Mouse (Mus musculus) thymus, adult 2 months (tissue): ENCODE measurements around the gene Slc4a1.

Experiments
- CTCF ChIP-seq: fragments of 200-500 bp; IDR thresholded peaks from 2 replicates; pipeline ENCODE4 v1.5.1; 2012; ENCODE audit warnings: mild to moderate bottlenecking, control low read depth, low read length, moderate library complexity, borderline replicate concordance; ENCODE audit not compliant: control insufficient read depth, poor library complexity, insufficient read depth; ENCODE audit errors: extremely low read depth
- POLR2A ChIP-seq: fragments of 200-500 bp; IDR thresholded peaks from 2 replicates; pipeline ENCODE4 v1.6.1; 2012; ENCODE audit warnings: mild to moderate bottlenecking, low read length, control low read depth, moderate library complexity; ENCODE audit not compliant: control insufficient read depth, poor library complexity, insufficient read depth; ENCODE audit errors: extremely low read depth

GRCm38 (mm10) chr11:102371926-102372685 is 6.1 kb upstream of the Slc4a1 start:
- TF ChIP-seq CTCF (no peak), POLR2A (no peak)
